Mouse (Mus musculus): ENCODE data around the gene Sfn.

The Sfn gene

DNA sequence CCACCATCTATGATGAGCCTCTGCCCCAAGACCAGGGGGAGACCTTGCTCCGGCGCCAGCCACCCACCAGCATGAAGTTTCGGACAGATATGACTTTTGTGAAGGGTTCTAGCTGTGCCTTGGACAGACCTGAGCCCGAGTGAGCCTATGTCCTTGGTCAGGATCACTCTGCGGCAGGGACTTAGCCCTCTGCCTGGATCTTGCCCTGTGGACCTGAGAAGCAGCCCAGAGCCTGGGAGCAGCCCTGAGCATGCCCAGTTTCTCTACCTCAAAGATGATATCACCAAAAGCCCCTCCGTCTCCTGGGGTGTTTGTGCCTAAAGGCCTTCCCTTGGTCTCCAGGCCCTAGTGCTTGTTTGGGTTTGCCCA lies 18.3 kb downstream of the Sfn start:
- no peak for DNase-seq (ENCODE audit: low read depth, low spot score)

DNA sequence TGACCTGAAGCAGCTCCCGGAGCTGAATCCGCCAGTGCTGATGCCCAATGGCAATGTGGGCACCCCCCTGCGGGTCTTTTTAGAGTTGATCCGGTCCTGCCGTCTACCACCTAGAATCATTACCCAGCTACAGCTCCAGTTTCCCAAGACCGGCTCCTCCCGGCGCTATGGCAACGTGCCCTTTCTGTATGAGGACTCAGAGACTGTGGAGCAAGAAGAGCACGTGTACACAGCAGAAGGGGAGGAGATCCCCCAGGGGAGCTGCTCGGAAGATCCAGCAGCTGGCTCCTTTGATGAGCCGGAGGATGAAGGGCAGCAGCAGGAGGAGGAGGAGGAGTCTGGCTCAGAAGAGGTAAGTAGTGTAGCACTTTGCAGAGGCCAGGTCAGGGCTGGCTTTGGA lies 24.0 kb downstream of the Sfn start:
- DNase-seq (ENCODE audit: low read depth, low spot score) = peak; percentile 90

DNA sequence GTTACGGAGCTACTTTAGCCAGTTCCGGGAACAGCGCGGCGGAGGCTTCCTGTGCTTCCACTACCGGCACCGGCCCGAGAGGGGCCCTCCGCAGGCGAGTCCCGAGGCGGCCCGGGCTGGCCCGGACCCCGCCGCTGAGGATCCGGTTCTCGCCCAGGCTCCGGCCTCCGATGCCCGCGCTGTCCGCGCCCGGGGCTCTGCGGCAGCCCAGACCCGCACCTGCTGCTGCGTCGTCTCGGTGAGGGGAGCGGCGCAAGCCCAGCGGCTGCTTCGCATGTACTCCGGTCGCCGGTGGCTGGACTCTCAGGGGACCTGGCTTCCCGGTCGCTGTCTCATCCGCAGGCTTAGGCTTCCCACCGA lies 27.1 kb downstream of the Sfn start:
- DNase-seq (ENCODE audit: low read depth, low spot score) = no peak

GRCm38 (mm10) chr4:133574070-133574842 lies 27.7 kb downstream of the Sfn start, which contains the start of gene Gpatch3:
TSS of gene Gpatch3 (plus strand) at chr4:133574745.
- peak; percentile 95 for DNase-seq (ENCODE audit: low read depth, low spot score)

DNA sequence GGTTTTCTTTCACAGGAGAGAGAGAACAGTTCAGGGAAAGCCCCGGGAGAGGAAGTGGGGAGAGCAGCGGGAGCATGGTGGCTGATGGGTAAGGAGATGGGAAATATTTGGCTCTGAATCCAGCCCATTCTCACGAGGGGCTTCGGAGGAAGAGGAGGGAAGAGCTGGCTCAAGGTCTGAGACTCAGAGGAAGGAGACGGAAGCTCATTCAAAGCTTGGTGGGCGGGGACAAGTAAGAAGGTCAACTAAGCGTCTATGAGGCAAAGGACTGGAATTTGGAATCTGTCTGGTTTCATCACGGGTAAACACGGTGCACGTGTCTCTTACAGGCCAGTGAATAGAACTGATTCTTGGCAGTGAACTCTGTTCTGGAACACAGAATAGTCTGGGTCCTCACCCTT lies 31.9 kb downstream of the Sfn start:
- DNase-seq (ENCODE audit: low read depth, low spot score) = peak; percentile 89

GRCm38 (mm10) chr4:133569291-133570065 lies 32.5 kb downstream of the Sfn start:
- no peak for DNase-seq (ENCODE audit: low read depth, low spot score)

GRCm38 (mm10) chr4:133567251-133567650 lies 34.7 kb downstream of the Sfn start:
- DNase-seq (ENCODE audit: low read depth, low spot score) = peak; percentile 83

GRCm38 (mm10) chr4:133563123-133563571 lies 38.8 kb downstream of the Sfn start:
- DNase-seq (ENCODE audit: low read depth, low spot score) = peak; percentile 24

GRCm38 (mm10) chr4:133561622-133562021 lies 40.3 kb downstream of the Sfn start:
- DNase-seq (ENCODE audit: low read depth, low spot score) = no peak

- DNase-seq (ENCODE audit: low read depth, low spot score) = no peak
Observed at GRCm38 (mm10) chr4:133559846-133560245, 42.1 kb downstream of the Sfn start.

DNA sequence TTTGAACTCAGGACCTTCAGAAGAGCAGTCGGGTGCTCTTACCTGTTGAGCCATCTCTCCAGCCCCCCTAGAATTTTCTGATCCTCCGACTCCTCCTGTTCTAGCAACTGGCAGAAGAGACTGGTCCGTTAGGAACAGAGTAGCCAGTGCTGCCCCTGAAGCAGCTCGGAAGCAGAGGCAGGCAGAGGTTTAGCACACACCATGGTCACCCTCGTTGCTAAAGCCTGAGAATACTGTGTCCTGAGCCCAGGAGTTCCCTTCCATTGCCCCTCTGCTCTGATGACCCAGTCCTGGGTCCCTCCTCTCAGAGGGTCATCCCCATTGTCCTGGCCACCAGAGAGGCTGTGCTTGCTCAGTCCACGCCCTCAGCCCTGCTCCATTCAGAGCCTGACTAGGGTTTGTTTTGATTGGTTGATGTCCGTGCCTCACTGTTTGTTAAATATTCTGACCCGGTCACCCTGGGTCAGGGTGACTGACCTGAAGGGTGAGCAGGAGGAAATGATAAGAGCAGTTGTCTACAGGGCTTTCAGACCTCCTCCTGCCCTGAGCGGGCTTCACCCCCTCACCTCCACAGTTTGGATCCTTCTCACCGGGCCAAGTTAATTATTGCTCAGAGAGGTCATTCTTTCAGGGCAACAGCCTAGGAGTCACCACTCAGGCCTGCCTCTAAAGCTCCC lies 44.8 kb downstream of the Sfn start:
- DNase-seq (ENCODE audit: low read depth, low spot score) = no peak

- DNase-seq (ENCODE audit: low read depth, low spot score) = no peak
Observed at GRCm38 (mm10) chr4:133553448-133554330, 48.3 kb downstream of the Sfn start.

DNA sequence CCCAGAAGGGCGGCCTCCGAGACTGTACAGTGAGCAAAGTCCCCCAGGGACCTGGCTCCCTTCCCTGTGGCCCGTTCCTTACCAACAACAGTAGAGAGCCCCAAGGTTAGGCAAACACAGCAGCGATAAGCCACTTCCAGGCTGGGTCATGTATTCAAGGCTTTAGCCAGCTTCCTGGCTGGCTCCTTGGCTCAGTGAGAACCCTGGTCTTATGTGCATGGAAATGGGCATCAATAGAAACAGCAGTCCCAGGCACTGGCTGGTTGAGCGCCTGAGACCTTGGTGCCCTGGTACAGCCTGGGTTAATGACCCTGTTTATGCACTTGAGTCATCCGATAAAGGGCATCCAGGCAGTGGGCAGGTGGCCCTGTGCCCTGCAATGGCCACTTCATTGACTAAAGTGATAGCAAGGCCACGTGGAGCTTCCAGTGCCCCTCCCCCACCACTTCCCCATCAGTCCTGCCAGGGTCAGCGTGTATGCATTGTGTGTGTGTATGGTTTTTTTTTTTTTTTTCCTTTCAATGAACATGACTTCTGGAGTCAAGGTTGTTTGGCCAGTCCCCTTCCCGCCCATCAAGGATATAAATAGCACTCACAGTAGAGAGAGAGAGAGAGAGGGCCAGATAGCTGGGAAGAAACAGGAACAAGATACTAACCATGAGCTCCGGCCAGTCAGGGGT lies 49.1 kb downstream of the Sfn start, which contains the start of gene Nr0b2:
Gene Nr0b2 (plus strand): TSS at position 609 of the 680 bp plus-strand sequence.
- DNase-seq (ENCODE audit: low read depth, low spot score) = no peak

- no peak for DNase-seq (ENCODE audit: low read depth, low spot score)
Observed at GRCm38 (mm10) chr4:133552029-133552428, 49.9 kb downstream of the Sfn start.

All from R1 (cell line).